Mouse (Mus musculus) liver, postnatal 0 days (tissue): ENCODE measurements at regions not wholly inside any gene's neighbourhood (a gene's known extent, or its start where the extent isn't known, plus 50 kb on each side); places are given as distances from the start of the nearest gene placed in this dataset.

Experiments
- ATAC-seq: fragments of 200-750 bp; cut with Nextera tagmentation; 2 replicates; pipeline ENCODE4 v1.8.0; 2017; ENCODE audit warnings: mild to moderate bottlenecking, moderate library complexity
- DNase-seq: peaks from one replicate; pipeline ENCODE4 v3.0.0-alpha.2; 2016
- H3K27ac ChIP-seq: fragments of 300-500 bp; sonication (generic); 2 replicates; pipeline ENCODE4 v1.5.1; 2014; ENCODE audit warnings: antibody characterized with exemption, moderate library complexity, mild to moderate bottlenecking, low read depth
- H3K27me3 ChIP-seq: fragments of 300-500 bp; sonication (generic); 2 replicates; pipeline ENCODE4 v1.6.1; 2014; ENCODE audit warnings: low read length, control low read depth, mixed read lengths; ENCODE audit not compliant: insufficient read depth
- H3K36me3 ChIP-seq: fragments of 300-500 bp; sonication (generic); replicated peaks from 2 replicates; pipeline ENCODE4 v1.6.1; 2014; ENCODE audit warnings: mild to moderate bottlenecking, control low read depth, low read length, moderate library complexity, mixed read lengths; ENCODE audit not compliant: insufficient read depth
- H3K4me1 ChIP-seq: fragments of 300-500 bp; sonication (generic); 2 replicates; pipeline ENCODE4 v1.6.1; 2014; ENCODE audit warnings: antibody characterized with exemption, mild to moderate bottlenecking, control low read depth; ENCODE audit not compliant: insufficient read depth
- H3K4me2 ChIP-seq: fragments of 300-500 bp; sonication (generic); 2 replicates; pipeline ENCODE4 v1.6.1; 2014; ENCODE audit warnings: low read depth, mild to moderate bottlenecking, low read length, moderate library complexity, mixed read lengths
- H3K4me3 ChIP-seq: fragments of 300-500 bp; sonication (generic); 2 replicates; pipeline ENCODE4 v1.5.1; 2014; ENCODE audit warnings: low read depth, low read length
- H3K9ac ChIP-seq: fragments of 300-500 bp; sonication (generic); replicated peaks from 2 replicates; pipeline ENCODE4 v1.6.1; 2014; ENCODE audit warnings: mild to moderate bottlenecking, moderate library complexity
- H3K9me3 ChIP-seq: fragments of 300-500 bp; sonication (generic); 2 replicates; pipeline ENCODE4 v1.6.1; 2016; ENCODE audit warnings: mild to moderate bottlenecking, control low read depth, low read length, mixed read lengths
- CTCF ChIP-seq: sonication (generic); IDR thresholded peaks from 2 replicates; pipeline ENCODE4 v1.5.1; 2016; ENCODE audit warnings: antibody characterized with exemption, low read depth
- EP300 ChIP-seq: IDR thresholded peaks from 2 replicates; pipeline ENCODE4 v1.6.1; 2016; ENCODE audit warnings: antibody characterized with exemption, low read depth, mild to moderate bottlenecking
- WGBS: fragments of 180-500 bp; shearing (Covaris S2); extraction: QIAGEN DNeasy Blood & Tissue Kit; methylation state at CpG from one replicate; pipeline ENCODE4 v1.1.7; 2014; ENCODE audit not compliant: insufficient replicate concordance; 5-methylcytosine and 5-hydroxymethylcytosine counted together

- H3K27ac ChIP-seq, result no peak overlapping the region
- no peaks in the 10 kb centered on the region for H3K27me3 ChIP-seq
- H3K9me3 ChIP-seq, result no peaks in the 10 kb centered on the region
- H3K9ac ChIP-seq, result no peak overlapping the region
- no peak for DNase-seq
- H3K4me3 ChIP-seq, result no peak overlapping the region
- H3K36me3 ChIP-seq, result no peaks in the 10 kb centered on the region
- H3K4me2 ChIP-seq, result no peak overlapping the region
- peaks cover 3% of the 10 kb centered on the region for H3K4me1 ChIP-seq
- ATAC-seq, result no peak
- no peak for TF ChIP-seq CTCF
- TF ChIP-seq EP300, result no peak
- WGBS, result 43% methylated on average over 5 of the region's 5 CpGs
These were observed 60.4 kb downstream of the Dact1 start for GRCm38 (mm10) chr12:71370091-71370490.

- 85% methylated on average over 5 of the region's 5 CpGs for WGBS
- H3K4me1 ChIP-seq, result peaks cover 3% of the 10 kb centered on the region
- H3K4me3 ChIP-seq, result no peak overlapping the region
- DNase-seq (no peak), ATAC-seq (no peak)
- no peak overlapping the region for H3K4me2 ChIP-seq
- H3K27ac ChIP-seq, result no peak overlapping the region
- no peak overlapping the region for H3K9ac ChIP-seq
- TF ChIP-seq EP300, result no peak
- no peaks in the 10 kb centered on the region for H3K36me3 ChIP-seq
- no peaks in the 10 kb centered on the region for H3K27me3 ChIP-seq
- no peaks in the 10 kb centered on the region for H3K9me3 ChIP-seq
These were observed 62.3 kb downstream of the Dact1 start for GRCm38 (mm10) chr12:71371948-71372347.

- Histone ChIP-seq H3K27ac (no peak overlapping the region), H3K9me3 (no peaks in the 10 kb centered on the region), H3K4me1 (no peaks in the 10 kb centered on the region), H3K36me3 (no peaks in the 10 kb centered on the region), H3K4me3 (no peak overlapping the region), H3K4me2 (no peak overlapping the region), H3K9ac (no peak overlapping the region), H3K27me3 (no peaks in the 10 kb centered on the region)
- DNase-seq, result no peak
- ATAC-seq, result no peak
- 62% methylated on average over 2 of the region's 2 CpGs for WGBS
- no peak for TF ChIP-seq CTCF
These were observed 63.9 kb downstream of the Dact1 start for GRCm38 (mm10) chr12:71373633-71374032.

GRCm38 (mm10) chr12:71376446-71376845 is 66.8 kb downstream of the Dact1 start:
- H3K36me3 ChIP-seq, result no peaks in the 10 kb centered on the region
- no peaks in the 10 kb centered on the region for H3K27me3 ChIP-seq
- H3K27ac ChIP-seq, result no peak overlapping the region
- no peaks in the 10 kb centered on the region for H3K4me1 ChIP-seq
- no peaks in the 10 kb centered on the region for H3K9me3 ChIP-seq
- TF ChIP-seq EP300, result no peak
- TF ChIP-seq CTCF, result no peak
- H3K4me3 ChIP-seq, result no peak overlapping the region
- 50% methylated on average over 8 of the region's 8 CpGs for WGBS
- DNase-seq (no peak), ATAC-seq (no peak)
- H3K9ac ChIP-seq, result no peak overlapping the region
- peak overlapping the region; percentile 22; the same call in 1 of the 2 replicates for H3K4me2 ChIP-seq

- Histone ChIP-seq H3K9ac (no peak overlapping the region), H3K4me1 (no peaks in the 10 kb centered on the region), H3K27ac (no peak overlapping the region), H3K36me3 (no peaks in the 10 kb centered on the region), H3K4me2 (peak overlapping the region; percentile 22; the same call in 1 of the 2 replicates), H3K4me3 (no peak overlapping the region), H3K27me3 (no peaks in the 10 kb centered on the region), H3K9me3 (no peaks in the 10 kb centered on the region)
- ATAC-seq (no peak), DNase-seq (no peak)
- TF ChIP-seq EP300, result no peak
- no peak for TF ChIP-seq CTCF
- 55% methylated on average over 9 of the region's 9 CpGs for WGBS
These were observed 67.3 kb downstream of the Dact1 start for GRCm38 (mm10) chr12:71376966-71377365.

GRCm38 (mm10) chr12:71379626-71380423 is 70.1 kb downstream of the Dact1 start:
- Histone ChIP-seq H3K9ac (no peak overlapping the region), H3K4me1 (no peaks in the 10 kb centered on the region), H3K27ac (no peak overlapping the region), H3K27me3 (no peaks in the 10 kb centered on the region), H3K4me3 (no peak overlapping the region), H3K4me2 (no peak overlapping the region), H3K36me3 (no peaks in the 10 kb centered on the region), H3K9me3 (no peaks in the 10 kb centered on the region)
- TF ChIP-seq CTCF (no peak), EP300 (no peak)
- 83% methylated on average over 8 of the region's 8 CpGs for WGBS
- DNase-seq (no peak), ATAC-seq (no peak)

- Histone ChIP-seq H3K36me3 (no peaks in the 10 kb centered on the region), H3K4me3 (no peak overlapping the region), H3K27ac (no peak overlapping the region), H3K27me3 (no peaks in the 10 kb centered on the region), H3K4me1 (no peaks in the 10 kb centered on the region), H3K9ac (no peak overlapping the region), H3K4me2 (no peak overlapping the region), H3K9me3 (no peaks in the 10 kb centered on the region)
- TF ChIP-seq CTCF (no peak), EP300 (no peak)
- 64% methylated on average over 3 of the region's 3 CpGs for WGBS
- DNase-seq (no peak), ATAC-seq (no peak)
These were observed 70.7 kb downstream of the Dact1 start for GRCm38 (mm10) chr12:71380424-71380761.
